Comparison of ENCODE assay signal across 17 mouse cellular contexts in genomic region chr1:131843758-131844157, GRCm38 (mm10).
DNase-seq lines count a peak whose midpoint lies in the region; ATAC-seq lines count a peak whose summit lies in the region.
"Had no signal": no experiment of that assay in that cellular context is flagged by ENCODE, and none has a peak within 500 bp of the region (broad histone marks: within the 10 kb centered on the region; RNA-seq: fewer than 3 reads in every experiment).

No protein-coding gene starts in this region.

- no peak for ATAC-seq in cerebellum, adult (ENCODE audit: insufficient number of reproducible peaks, low FRiP score, low TSS enrichment)
- ATAC-seq: activated CD4-positive, CD25-positive, alpha-beta regulatory T cell, adult 4 months; CD4-positive, CD25-positive, alpha-beta regulatory T cell, adult 4 months; forebrain, embryonic 13.5 days; forebrain, embryonic 15.5 days; forebrain, postnatal 0 days; Patski had no signal

- DNase-seq in cerebellum, adult 11-12 months = peak; percentile 51
- no peak for DNase-seq in cerebellum, adult 8-10 months
- peak; percentile 40 for DNase-seq in cerebellum, adult 9-10 months
- DNase-seq in cerebellum, postnatal 10 days = peak; percentile 37 to 47
- no peak for DNase-seq in cerebellum, adult 11 months
- no peak for DNase-seq in testis, postnatal 10 days (ENCODE audit: low spot score)
- DNase-seq: adrenal gland, adult 8-10 months; adrenal gland, postnatal 14 days; adrenal gland, postnatal 36 days; B cell, adult 2 months; forebrain, postnatal 0 days had no signal

Comparison
In these comparisons a context has a peak if more than half of its experiments do, and no peak if none do; other contexts are left out.
1. DNase-seq: peak in cerebellum, adult 11-12 months (single experiment), cerebellum, adult 9-10 months (single experiment) and cerebellum, postnatal 10 days (2 of 2); none in cerebellum, adult 8-10 months (single experiment), cerebellum, adult 11 months (single experiment) and testis, postnatal 10 days (single experiment).